Mouse (Mus musculus): ENCODE results near the gene Slc2a3. TPM values are rescaled to one million over a fixed set of nuclear protein-coding genes. Genes with fewer than 3 reads are reported as not detected.

Slc2a3 gene
- polyA plus RNA-seq, 1 experiment from 2014 or later, result 0.19 TPM

GRCm38 (mm10) chr6:122686709-122687108 is 114.7 kb downstream of the Slc2a3 start:
- ATAC-seq, result no peak
- TF ChIP-seq CTCF (IDR thresholded peaks at IDR 0.05), result no peak
- POLR2A ChIA-PET, result interaction anchor here (0.5 kb wide), 1 partner anchor 212 kb away, joined by 3 read pairs; no protein-coding TSS in a partner anchor
- no peaks in the 10 kb centered on the region for H3K27me3 ChIP-seq
- in situ Hi-C loops (cut with MboI; ENCODE audit: low pct_unique_long_range_greater_than_20kb), result no loop called here
- CTCF ChIA-PET, result interaction anchor here (1.9 kb wide), 1 partner anchor 17 kb away, joined by 6 read pairs; no protein-coding TSS in a partner anchor
- DNase-seq (ENCODE audit: low read depth, low spot score), result no peak

GRCm38 (mm10) chr6:122682646-122683045 is 118.8 kb downstream of the Slc2a3 start:
- ATAC-seq, result no peak
- in situ Hi-C loops (cut with MboI; ENCODE audit: low pct_unique_long_range_greater_than_20kb), result no loop called here
- POLR2A ChIA-PET, result no interaction called here
- peaks cover 5% of the 10 kb centered on the region for H3K27me3 ChIP-seq
- CTCF ChIA-PET, result interaction anchor here (1.0 to 1.3 kb wide), 2 partner anchors 13 to 33 kb away, joined by 3 to 4 read pairs; no protein-coding TSS in a partner anchor
- no peak for DNase-seq (ENCODE audit: low read depth, low spot score)
- no peak for TF ChIP-seq CTCF (IDR thresholded peaks at IDR 0.05)

Other genes with a start within 250 kb of the Slc2a3 start
- gene Aicda, start 247.8 kb downstream of the Slc2a3 start, polyA plus RNA-seq (2021), result not detected
- 0.04 TPM for gene Apobec1, start 199.2 kb downstream of the Slc2a3 start, polyA plus RNA-seq (2021)
- gene Gdf3, start 191.6 kb downstream of the Slc2a3 start, polyA plus RNA-seq (2021), result not detected
- not detected for gene Dppa3, start 175.2 kb downstream of the Slc2a3 start, polyA plus RNA-seq (2021)
- gene Nanog, start 94.2 kb downstream of the Slc2a3 start, polyA plus RNA-seq (2021), result 0.26 TPM
- 19.6 TPM for gene Foxj2, start 18.3 kb upstream of the Slc2a3 start, polyA plus RNA-seq (2021)
- gene C3ar1, start 54.5 kb upstream of the Slc2a3 start, polyA plus RNA-seq (2021), result not detected
- 36.1 TPM for gene Necap1, start 72.8 kb upstream of the Slc2a3 start, polyA plus RNA-seq (2021)
- gene Clec4a1, start 120.2 kb upstream of the Slc2a3 start, polyA plus RNA-seq (2021), result 0.04 TPM
- not detected for gene Clec4a3, start 150.9 kb upstream of the Slc2a3 start, polyA plus RNA-seq (2021)
- not detected for gene Clec4a4, start 188.7 kb upstream of the Slc2a3 start, polyA plus RNA-seq (2021)
- gene Clec4b1, start 248.3 kb upstream of the Slc2a3 start, polyA plus RNA-seq (2021), result not detected

Data from Patski (cell line).